Mouse (Mus musculus): ENCODE data around the gene Tet3. TPM values are rescaled to one million over a fixed set of nuclear protein-coding genes. Genes with fewer than 3 reads are reported as not detected.

The Tet3 gene
- total and polyA plus RNA-seq, 3 experiments, result 8.7 to 26.0 (median 22.9) TPM

DNA sequence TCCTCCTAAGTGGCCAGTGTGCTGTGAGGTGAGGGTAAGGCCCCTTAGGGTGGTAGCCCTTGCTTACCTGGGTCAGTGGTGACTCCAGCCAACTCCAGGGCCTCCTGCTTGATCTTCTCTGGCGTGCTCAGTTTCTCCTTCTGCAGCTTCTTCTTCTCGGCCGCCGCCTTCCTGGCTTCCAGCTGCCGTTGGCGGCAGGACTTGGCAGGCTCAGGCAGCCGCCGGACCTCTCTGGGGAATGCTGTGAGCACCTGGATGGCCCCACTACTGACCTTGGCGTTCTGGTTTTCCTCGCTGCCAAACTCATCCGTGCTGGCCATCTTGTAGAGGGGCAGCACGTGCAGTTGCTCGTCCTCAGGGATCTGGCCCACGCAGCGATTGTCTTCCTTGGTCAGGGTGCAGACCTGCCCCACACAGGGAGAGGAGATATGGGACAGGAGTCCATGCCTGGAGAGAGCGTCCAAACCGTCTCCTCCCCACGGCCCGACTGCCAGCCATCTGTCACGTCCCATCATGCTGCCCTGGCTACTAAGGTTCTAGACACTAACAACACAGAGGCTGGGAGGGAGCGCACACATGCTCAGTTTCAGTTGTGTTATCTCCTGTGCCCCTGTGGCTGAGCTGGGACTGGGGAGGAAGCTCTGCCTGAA is 88.4 kb downstream of the Tet3 start:
- DNase-seq, result no peak

DNA sequence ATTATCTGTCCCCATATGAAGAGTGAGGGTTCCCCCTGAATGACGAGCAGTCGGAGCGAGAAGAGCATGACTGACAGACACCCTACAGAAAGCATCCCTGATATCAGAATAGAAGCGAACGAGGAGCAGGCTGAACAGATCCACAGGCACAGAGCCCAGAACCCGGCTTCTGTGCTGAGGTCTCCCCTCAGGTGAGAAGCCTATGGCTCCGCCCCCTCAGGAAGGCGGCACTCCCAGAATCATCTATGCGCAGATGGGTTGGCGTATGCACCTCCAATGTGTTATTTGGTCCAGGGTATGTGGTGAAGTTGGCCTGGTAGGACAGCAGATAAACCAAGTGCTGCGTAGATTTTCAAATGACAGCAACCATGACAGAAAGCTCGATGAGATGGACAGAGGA is 95.8 kb downstream of the Tet3 start:
- DNase-seq, result no peak

DNA sequence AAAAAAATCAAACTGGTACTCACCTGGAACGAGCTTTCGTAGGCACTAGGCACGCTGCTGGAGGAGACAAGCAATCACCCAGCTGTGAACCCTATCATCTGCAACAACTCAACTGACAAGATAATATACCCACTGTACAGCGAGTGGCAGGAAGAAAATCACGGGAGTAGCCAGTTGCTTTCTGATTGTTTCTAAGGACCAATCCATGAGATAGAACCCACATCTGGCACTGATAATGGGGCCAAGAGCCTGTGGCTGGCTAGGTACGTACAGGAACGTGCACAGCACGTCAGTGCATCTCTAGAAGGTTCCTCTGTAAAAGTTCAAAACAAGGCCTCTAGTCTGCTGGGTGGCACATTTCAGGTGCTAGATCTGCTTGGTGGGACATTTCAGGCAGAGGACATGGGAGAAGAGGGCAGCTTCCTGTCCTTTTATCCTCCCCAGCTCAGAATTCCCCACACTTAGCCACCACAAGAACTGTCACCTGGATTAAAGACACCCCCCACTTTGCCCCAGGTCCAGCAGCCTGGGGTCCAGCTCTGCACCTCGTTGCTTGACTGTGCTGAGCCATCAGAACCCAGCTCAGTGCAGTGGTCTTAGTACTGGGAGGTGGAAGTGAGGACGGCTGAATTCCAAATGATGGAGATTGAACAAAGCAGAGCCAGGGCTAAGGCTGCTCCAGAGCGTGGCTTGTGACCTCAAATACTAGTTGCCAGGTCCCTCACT is 97.2 kb downstream of the Tet3 start:
- no peak for DNase-seq

DNA sequence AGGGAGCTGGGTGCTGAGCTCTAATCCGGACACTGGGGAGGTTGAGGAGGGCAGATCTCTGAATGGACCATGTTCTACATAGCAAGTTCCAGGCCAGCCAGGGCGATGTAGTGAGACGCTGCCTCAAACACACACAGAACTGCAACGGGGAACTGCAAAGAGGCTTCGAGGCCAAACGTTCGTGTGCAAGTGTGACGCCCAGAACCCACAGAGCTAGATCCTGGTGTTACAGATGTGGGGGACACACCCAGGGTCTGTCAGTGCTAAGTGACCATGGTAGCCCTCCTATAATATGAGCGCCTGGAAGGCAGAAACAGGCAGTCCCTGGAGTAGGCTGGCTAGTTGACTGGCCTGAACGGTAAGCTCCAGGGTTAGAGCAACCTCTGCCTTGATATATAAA is 101.4 kb downstream of the Tet3 start:
- no peak for DNase-seq

DNA sequence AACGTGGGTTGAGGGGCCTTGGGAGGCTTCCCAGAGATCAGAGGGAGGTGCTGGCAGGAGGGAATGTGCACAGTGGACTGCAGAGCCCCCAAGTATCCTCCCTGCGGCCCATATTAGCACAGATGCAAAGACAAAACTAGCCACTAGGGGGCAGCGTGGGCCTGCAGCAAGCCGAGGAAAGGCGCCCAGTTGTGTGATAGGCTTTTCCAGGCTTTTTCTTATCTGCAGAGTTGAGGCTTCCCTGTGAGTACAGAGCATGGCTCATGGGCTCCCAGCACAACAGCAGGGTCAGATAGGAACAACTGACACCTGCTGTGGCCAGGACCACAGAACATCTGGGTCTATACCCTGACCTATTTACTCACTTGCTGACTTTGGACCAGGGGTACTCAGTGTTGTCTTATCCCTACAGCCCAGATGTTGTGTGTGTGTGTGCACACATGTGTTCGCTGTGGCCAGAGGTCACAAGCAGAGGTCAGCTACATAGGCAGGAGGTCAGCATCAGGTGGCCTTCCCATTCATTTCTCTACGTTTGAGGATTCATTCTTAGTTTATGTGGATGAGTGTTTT is 102.2 kb downstream of the Tet3 start:
- peak; percentile 88 for DNase-seq

DNA sequence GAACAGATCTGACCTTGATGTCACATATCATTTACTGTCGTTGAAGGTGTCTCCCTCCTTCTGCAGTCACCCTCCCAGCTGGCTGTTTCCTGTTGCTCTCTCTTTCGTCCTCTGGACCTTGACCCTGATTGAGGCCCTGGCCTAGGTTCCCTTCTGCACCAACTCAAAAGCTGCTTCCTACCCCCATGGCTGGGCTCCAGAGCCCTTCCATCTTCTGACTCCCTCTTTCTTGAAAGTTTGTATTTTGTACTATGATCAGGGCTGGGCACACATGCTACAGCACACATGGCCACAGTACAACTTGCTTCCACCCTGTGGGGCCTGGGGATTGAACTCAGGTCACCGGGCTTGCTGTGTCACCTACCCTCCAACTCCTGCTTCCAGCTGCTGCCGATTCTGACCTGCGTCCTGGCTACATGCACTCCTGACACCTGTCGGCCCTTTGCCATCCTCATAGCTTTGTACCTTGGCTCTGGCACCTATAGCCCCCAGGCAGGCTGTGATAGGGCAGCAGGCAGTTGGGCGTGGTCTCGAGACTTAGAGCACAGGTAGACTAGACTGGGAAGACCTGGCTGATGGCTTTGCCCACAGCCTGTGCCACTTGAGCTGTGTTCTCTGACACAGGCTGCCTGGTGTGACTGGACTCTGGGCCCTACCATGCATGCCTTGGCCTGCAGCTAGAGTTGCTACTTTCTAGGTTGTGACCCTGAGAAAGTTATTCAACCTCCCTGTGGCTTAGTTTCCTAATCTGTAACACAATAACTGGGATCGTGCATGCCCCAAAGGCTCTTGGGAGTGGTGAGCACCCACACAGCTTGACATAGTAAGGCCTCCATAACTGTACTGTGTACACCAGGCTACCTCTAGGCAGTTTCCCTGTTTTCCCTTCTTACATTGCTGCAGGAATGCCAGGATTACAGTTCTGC is 103.8 kb downstream of the Tet3 start:
- peak; percentile 48 for DNase-seq

DNA sequence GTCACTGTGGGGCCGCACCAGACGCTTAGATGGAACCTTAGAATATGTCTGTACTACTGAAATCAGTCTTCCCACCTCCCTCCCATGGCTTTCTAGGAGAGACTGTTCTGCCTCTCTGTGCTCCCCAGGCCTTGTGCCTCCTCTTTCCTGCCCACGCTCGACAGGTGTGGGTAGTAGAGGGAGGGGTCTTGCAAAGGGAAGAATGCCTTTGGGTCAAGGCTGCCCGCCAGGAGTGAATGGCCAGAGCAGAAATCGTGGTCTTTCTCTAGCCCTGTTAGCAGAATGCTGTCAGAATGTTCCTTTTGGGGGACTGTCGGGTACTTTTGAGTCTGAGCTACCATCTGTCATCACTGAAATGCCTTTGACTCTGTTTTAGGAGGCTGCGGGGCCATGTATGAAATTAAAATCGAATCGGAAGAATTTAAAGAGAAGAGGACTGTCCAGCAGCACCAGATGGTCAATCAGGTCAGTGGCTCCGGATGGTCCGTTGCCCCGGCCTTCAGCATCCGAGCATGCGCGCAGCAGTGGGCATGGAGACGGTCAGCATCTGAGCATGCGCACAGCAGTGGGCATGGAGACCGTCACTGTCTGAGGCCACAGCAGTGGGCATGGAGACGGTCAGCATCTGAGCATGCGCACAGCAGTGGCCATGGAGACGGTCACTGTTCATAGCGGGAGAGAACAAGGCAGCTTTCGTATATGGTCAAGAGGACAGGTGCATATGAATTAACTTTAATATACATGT is 106.0 kb downstream of the Tet3 start:
- DNase-seq, result no peak

DNA sequence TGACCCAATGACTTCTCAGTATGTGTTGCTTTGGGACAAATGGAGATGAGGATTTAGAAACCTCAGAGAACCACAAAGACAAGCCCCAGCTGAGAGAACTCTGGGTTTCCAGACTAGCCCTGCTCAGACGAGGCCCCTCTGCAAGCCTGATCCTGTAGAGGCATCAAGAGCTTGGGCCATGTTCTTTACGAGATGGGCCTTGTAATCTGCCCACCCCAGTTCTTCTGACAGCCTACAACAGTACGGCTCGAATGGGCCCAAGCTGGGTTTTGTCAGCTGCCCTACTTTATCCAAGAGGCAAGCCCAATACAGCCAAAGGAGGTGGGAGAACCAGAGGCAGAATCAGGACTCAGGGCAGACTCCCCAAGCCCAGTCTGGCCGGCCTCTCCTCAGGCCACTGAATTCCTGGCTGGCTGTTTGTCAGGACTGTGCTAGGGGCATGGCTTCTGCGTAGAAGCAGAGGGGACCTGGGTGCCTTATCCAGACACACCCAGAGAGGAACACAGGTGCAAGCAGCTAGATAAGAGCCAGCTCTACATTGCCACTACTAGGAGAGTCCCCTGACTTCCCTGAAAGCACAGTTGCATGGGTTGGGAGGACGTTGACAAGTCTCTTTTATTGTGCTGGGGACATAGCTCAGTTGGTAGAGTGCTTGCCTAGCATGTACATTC is 107.3 kb downstream of the Tet3 start:
- no peak for DNase-seq

DNA sequence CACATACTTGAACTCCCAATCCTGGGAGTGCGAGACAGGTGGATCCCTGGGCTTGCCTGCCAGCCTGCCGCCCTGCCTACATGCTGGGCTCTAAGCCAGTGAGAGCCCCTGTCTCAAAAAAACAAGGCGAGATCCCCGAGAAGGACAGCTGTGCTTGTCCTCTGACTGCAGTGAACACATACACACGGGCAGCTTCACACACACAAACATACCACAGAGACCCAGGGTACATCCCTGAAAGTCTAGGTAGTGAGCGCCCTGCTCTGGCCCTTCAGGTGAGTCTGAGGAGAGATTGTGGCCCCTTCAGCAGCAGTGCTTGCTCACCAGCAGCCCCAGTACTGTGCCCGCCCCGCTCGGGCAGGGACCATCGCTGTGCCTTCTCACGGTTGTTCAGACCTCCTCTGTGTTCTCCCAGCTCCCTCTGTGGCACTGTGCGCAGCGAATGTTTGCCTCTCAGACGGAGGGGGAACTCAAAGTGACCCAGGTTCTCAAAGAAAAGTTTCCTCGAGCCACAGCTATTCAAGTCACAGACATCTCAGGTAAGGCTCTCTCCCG is 108.0 kb downstream of the Tet3 start:
- DNase-seq, result no peak

DNA sequence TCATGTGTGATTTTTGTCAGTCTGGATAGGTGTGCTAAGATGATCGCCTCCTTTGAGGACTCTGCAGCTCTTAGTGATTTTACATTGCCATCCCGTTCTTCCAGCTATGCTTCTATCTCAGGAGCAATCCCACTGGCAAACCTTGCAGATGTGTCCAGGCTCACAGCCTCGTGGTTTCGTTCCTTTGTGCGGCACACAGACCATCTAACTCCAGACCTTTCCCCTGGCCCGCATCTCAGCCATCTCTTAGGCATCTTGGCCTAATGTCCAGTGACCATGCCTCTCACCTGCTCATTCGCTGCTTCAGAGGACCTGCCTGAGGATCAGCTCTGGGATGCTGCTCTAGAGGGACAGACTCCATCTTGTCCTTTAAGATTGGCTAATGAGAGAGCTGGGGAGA is 108.7 kb downstream of the Tet3 start:
- no peak for DNase-seq

DNA sequence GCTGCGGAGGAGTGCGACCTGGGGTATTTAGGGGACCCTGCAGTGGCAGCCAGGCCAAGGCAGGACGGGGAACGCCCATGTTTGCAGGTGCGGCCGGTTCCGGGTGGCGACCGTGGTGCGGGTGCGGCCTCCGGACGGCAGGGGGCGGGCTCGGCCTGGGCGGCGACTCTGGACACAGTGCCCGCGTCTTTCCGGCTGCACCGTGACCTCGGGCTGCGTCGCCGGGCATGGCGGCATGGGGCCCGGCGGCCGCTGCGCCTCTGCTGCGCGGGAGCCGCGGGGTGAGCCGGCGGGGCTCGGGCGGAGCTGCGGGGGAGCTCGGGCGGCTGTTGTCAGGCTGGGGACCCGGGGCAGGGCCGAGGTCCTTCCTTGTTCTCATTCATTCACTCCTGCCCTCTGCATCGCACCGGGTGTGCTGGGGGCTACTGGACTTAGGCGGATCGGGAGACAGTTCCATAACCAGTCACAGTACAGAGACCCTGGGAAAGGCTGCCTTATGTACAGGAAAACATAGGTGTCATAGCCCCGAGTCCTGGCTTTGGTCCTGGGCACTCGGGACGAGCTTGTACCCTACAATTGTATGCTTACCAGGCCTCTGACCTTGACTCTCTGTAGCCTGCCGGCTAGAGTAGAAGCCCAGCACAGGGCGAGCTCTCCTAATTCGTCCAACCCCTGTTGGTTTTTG is 109.5 kb downstream of the Tet3 start:
- DNase-seq, result peak; percentile 94

DNA sequence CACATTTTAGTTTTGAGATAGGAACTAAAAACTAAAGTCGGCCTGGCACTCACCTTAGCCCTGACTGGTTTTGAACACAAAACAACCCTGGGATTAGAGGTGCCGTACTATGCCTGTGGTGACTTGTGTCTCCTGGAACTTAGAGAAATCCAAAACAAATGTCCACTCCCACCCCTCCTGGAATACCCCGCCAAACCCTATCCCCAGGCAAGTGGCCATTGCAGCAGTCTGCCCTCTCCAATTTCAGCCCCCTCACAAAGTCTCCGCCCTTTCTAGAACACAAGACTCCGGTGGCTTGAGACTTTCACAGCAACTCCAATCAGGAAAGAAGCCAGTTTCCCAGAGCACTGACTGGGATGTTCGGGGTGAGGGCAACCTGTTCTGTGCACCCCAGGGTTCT is 110.0 kb downstream of the Tet3 start, which contains the start of gene Bola3:
Bola3 (plus strand) TSS at position 275 of the 400 bp plus-strand sequence.
- DNase-seq, result no peak

DNA sequence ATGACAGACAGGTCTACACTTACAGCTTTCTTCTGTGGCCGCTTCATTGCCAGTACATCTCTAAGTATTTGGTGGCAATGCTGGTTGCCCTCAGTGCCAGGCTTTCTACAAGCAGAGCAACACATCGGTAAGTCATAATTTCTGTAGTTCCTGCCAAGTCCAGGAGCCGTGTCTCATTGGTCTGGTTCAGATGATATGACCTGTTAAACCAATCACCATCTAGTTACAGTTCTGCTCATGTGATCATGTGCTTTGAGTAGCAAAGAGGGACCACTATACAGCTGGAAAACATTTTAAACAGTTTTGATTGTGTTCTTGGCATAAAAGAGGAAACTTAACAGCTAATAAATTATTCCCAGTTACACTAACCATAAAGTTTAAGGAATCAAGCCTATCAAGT is 111.0 kb downstream of the Tet3 start:
- no peak for DNase-seq

DNA sequence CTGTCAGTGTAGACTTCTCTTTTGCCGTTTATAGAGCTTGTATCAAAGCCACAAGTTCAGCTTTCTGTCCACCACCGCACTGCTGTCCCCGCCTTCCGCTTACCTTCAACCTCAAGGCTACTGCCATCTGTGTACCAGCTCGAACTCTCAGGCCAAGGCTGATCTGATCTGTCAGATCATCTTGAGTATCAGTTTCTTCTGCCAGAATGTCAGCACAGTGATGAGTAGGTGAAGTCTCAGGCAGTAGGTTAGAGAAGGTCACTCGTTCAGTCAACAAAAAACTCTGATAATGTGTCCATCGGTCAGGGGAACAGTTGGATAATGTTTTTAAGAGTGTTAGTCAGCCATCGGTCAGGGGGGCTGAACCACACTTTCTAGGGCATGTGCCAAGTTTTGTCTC is 113.6 kb downstream of the Tet3 start:
- peak; percentile 76 for DNase-seq

DNA sequence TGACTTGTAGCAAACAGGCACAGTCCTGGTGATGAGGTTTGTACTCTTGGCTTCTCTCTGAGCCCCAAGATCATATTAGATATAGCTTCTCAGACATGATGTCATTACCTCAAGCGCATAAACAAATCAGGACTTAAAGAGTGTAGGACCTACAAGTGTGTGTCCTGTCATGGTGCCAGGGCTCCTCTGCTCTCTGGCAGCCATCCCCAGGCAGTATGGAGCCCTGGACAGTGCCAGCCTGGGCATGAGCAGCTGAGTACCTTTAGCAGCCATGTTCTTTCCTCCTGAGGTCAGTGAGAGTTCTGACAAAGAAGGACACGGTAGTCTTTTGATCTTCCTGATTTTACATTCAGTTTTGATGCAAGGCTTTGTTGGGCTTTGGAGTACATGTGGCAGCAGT is 115.9 kb downstream of the Tet3 start:
- DNase-seq, result no peak

DNA sequence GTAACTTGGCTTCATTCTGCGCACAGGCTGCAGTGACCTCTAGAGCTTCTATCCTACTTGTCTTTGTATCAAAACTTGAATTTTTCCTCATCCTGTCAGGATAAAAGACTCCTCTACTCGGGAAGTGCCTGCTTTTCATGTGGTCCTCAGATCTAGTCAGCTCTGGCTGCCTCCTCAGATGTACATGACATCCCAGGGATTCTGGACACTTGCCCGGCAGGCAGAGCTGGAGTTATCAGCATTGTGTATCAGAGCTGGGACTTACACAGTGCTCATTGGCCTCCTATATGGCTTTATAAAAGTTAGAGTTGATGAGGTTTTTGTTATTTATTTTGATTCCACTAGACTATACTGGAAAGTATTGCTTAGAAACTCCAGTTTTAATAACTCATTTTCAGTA is 117.5 kb downstream of the Tet3 start:
- peak; percentile 43 for DNase-seq

DNA sequence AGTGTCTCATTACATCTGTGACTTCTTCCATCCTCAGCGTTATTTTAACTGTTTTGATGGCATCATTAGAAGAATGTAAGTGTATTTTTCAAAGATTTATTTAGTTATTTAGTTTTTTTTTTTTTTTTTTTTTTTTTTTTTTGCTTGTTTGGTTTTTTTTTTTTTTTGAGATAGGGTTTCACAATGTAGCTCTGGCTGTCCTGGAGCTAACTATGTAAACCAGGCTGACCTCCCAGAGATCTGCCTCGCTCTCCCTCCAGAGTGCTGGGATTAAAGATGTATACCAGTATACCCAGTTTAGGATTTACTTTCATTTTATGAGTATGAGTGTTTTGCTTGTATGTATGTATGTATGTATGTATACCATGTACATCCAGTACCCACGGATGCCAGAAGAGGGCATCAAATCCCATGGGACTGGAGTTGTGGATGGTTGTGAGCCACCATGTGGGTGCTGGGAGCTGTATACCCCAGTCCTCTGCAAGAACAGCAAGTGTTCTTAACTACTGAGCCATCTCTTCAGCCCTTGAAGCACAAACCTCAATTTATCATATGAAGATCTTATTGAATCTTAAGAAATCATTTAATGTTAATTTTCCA is 131.2 kb downstream of the Tet3 start:
- no peak for DNase-seq

DNA sequence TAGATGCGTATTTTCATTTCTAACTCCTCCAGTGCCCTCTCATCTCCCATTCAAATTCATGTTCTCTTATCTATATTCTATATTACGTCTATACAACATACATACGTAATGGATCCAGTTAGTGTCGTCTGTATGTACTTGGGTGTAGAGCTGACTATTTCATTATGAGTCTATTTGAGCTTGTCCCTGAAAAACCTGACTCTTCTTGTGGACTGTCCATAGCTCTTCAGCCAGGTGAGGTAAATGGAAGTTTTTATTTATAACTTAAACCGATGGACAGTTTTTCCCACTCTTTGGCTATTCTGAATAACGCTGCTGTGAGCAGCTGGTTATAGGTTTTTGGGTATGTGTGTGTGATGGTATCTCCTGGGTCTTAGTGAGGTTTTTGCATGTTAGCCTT is 132.1 kb downstream of the Tet3 start:
- no peak for DNase-seq

DNA sequence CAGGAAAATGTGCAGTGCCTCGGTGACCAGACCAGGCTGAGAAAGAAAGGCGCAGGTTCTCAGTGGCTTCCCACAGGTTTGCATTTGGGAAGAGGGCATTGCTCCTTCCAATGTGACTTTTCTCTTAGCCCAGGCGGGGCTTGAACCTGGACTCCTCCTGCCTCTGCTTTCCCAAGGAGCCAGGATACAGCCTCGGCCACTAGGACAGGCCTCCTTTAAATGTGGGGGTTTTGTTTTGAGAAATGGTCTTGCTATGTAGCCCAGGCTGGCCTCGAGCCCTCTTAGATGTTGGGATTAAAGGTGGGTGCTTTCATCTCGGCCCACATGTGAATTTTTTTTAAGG is 132.5 kb downstream of the Tet3 start:
- DNase-seq, result no peak

Data from adrenal gland, adult 2 months (tissue).